Mouse (Mus musculus) liver, embryonic 16.5 days (tissue): ENCODE results near the gene Rufy2. TPM values are rescaled to one million over a fixed set of nuclear protein-coding genes. Genes with fewer than 3 reads are reported as not detected.
A peak's percentile ranks its signal among the peaks of the same experiment; 100 is the strongest.

Experiments
- ATAC-seq: fragments of 200-750 bp; cut with Nextera tagmentation; 2 replicates; pipeline ENCODE4 v1.8.0; 2017; ENCODE audit warnings: low read depth, mild to moderate bottlenecking, moderate number of reproducible peaks, moderate library complexity
- H3K27ac ChIP-seq: fragments of 300-500 bp; sonication (generic); 2 replicates; pipeline ENCODE4 v1.5.1; 2014; ENCODE audit warnings: mild to moderate bottlenecking, low read length
- H3K27me3 ChIP-seq: fragments of 300-500 bp; sonication (generic); 2 replicates; pipeline ENCODE4 v1.6.1; 2014; ENCODE audit warnings: low read depth, low read length, mixed read lengths; ENCODE audit not compliant: control insufficient read depth, insufficient read depth
- H3K36me3 ChIP-seq: fragments of 300-500 bp; sonication (generic); 2 replicates; pipeline ENCODE4 v1.6.1; 2014; ENCODE audit warnings: mild to moderate bottlenecking; ENCODE audit not compliant: control insufficient read depth, insufficient read depth
- H3K4me1 ChIP-seq: fragments of 300-500 bp; sonication (generic); 2 replicates; pipeline ENCODE4 v1.6.1; 2014; ENCODE audit warnings: low read depth, low read length, mixed read lengths; ENCODE audit not compliant: control insufficient read depth
- H3K4me2 ChIP-seq: fragments of 300-500 bp; sonication (generic); 2 replicates; pipeline ENCODE4 v1.6.1; 2014; ENCODE audit warnings: low read depth, low read length, mixed read lengths
- H3K4me3 ChIP-seq: fragments of 300-500 bp; sonication (generic); 2 replicates; pipeline ENCODE4 v1.5.1; 2014; ENCODE audit warnings: low read depth, mild to moderate bottlenecking, low read length
- H3K9ac ChIP-seq: fragments of 300-500 bp; sonication (generic); 2 replicates; pipeline ENCODE4 v1.6.1; 2014; ENCODE audit warnings: low read depth, low read length
- H3K9me3 ChIP-seq: fragments of 300-500 bp; sonication (generic); replicated peaks from 2 replicates; pipeline ENCODE4 v1.6.1; 2016; ENCODE audit warnings: low read length; ENCODE audit not compliant: control insufficient read depth
- WGBS: fragments of 180-500 bp; shearing (Covaris S2); extraction: QIAGEN DNeasy Blood & Tissue Kit; methylation state at CpG from one replicate; pipeline ENCODE4 v1.1.7; 2014; ENCODE audit not compliant: insufficient replicate concordance; 5-methylcytosine and 5-hydroxymethylcytosine counted together
- polyA plus RNA-seq: library from polyadenylated mRNA; unstranded; fragments of >200 nt; fragmentation: Nextera tagmentation; extraction: Ambion mirVana; gene quantifications from 2 replicates; pipeline ENCODE4 v1.2.1, GENCODE M21; 2015

The Rufy2 gene
- polyA plus RNA-seq, 1 experiment from 2014 or later: 2.6 TPM

DNA sequence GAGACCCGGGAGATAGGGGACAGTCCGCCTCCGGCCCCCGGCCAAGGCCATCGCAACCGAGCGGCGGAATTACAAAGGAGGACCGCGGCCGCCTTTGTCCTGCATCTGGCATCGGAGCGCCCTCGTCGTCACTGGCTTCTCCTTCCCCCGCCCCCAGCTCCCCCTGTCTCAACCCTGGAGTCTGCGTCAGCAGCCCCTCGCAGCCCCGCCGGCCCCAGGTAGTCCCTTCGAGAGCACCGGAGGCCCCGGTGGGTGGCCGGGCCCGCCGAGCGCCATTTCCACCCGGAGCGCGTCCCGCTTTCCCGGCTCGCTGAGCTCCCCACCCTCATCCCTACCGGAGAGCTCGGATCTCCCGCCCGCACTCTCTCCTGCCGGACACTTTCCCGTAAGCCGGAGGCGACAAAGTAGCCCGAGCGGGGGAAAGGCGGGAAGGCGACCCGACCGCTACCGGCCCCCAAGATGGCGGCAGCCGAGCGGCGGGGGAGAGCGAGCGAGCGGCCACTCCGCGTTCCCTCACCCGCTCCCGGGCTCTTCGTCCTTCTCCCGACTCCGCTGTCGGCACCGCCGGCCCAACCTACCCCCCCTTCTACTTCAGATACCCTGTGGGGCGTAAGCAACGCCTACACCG is 43.2 kb downstream of the Rufy2 start:
- H3K9ac ChIP-seq: peak overlapping the region; percentile 82
- H3K9me3 ChIP-seq: no peaks in the 10 kb centered on the region
- H3K27me3 ChIP-seq: no peaks in the 10 kb centered on the region
- H3K4me2 ChIP-seq: peak overlapping the region; percentile 95
- no peaks in the 10 kb centered on the region for H3K36me3 ChIP-seq
- under 1% methylated on average over 67 of the region's 68 CpGs for whole genome bisulfite sequencing
- peaks cover 28% of the 10 kb centered on the region for H3K4me1 ChIP-seq
- peak overlapping the region; percentile 95 for H3K4me3 ChIP-seq
- H3K27ac ChIP-seq: peak overlapping the region; percentile 92
- ATAC-seq: peak; percentile 15; the same call in 1 of the 2 replicates

GRCm38 (mm10) chr10:63023749-63024579 is 43.9 kb downstream of the Rufy2 start, which contains the start of the genes Hnrnph3 and Pbld2:
TSS of gene Hnrnph3 (minus strand) at chr10:63024217.
TSS of gene Pbld2 (plus strand) at chr10:63024315.
- Histone ChIP-seq H3K36me3 (no peaks in the 10 kb centered on the region), H3K4me2 (peak within 1 kb of the TSS; percentile 95), H3K27ac (peak within 1 kb of the TSS; percentile 92), H3K9ac (peak within 1 kb of the TSS; percentile 82), H3K4me1 (peaks cover 28% of the 10 kb centered on the region), H3K9me3 (no peaks in the 10 kb centered on the region), H3K27me3 (no peaks in the 10 kb centered on the region), H3K4me3 (peak within 1 kb of the TSS; percentile 95)
- WGBS: under 1% methylated on average over 63 of the region's 69 CpGs
- peak; percentile 92 for ATAC-seq

- Histone ChIP-seq H3K4me3 (peak overlapping the region; percentile 95), H3K9me3 (no peaks in the 10 kb centered on the region), H3K36me3 (no peaks in the 10 kb centered on the region), H3K27me3 (no peaks in the 10 kb centered on the region), H3K4me2 (peak overlapping the region; percentile 95), H3K4me1 (peaks cover 28% of the 10 kb centered on the region), H3K9ac (peak overlapping the region; percentile 82), H3K27ac (peak overlapping the region; percentile 92)
- WGBS: under 1% methylated on average over 8 of the region's 8 CpGs
- peak; percentile 25 for ATAC-seq
Observed at GRCm38 (mm10) chr10:63024580-63024910, 44.5 kb downstream of the Rufy2 start.

DNA sequence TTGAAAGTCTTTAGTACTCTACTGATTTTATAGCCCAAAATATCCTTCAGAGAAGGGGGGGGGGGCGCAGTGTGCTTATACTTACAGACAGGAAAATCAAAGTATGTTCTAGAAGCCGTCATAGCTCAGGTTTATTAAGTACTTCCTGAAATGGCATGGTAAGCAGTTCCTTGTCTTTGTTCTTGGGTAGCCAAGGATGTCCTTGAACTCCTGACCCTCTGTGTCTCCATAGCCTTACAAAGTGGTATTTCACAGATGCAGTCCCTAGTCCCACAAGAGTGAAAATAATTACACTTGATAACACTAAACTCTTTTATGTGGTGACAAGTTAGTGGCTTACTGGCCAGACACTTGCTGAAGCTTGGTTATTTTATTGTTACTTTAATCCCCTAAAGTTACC is 45.0 kb downstream of the Rufy2 start:
- peak overlapping the region; percentile 95 for H3K4me2 ChIP-seq
- H3K9ac ChIP-seq: no peak overlapping the region
- no peaks in the 10 kb centered on the region for H3K9me3 ChIP-seq
- WGBS: 25% methylated on average over 2 of the region's 2 CpGs
- no peak for ATAC-seq
- peak overlapping the region; percentile 95 for H3K4me3 ChIP-seq
- peak overlapping the region; percentile 92; the same call in 1 of the 2 replicates for H3K27ac ChIP-seq
- H3K36me3 ChIP-seq: no peaks in the 10 kb centered on the region
- no peaks in the 10 kb centered on the region for H3K27me3 ChIP-seq
- peaks cover 28% of the 10 kb centered on the region for H3K4me1 ChIP-seq

DNA sequence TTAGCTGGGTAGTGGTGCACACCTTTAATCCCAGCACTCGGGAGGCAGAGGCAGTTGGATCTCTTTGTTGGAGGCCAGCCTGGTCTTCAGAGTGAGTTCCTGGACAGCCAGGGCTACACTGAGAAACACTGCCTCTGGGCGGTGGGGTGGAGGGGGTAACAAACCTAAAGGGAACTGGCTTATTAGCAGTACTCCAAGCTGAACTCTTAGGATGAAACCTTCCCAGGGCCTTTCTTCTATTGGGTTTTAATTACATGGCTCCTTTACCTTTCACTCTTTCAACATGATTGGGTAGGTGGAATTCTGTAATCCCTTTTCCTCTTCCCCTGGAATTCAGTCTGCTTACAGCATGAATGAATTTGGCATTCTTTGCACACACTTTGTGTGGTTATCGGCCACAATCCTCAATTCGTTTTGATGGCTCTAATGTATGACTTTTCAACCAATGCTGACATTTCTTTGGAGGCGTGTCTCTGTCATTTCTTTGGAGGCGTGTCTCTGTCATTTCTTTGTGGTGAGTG is 45.5 kb downstream of the Rufy2 start:
- WGBS: 52% methylated on average over 6 of the region's 6 CpGs
- Histone ChIP-seq H3K4me3 (no peak overlapping the region), H3K27ac (no peak overlapping the region), H3K9ac (no peak overlapping the region), H3K9me3 (no peaks in the 10 kb centered on the region), H3K36me3 (no peaks in the 10 kb centered on the region), H3K27me3 (no peaks in the 10 kb centered on the region), H3K4me2 (no peak overlapping the region), H3K4me1 (peaks cover 24% of the 10 kb centered on the region)
- no peak for ATAC-seq

- no peaks in the 10 kb centered on the region for H3K36me3 ChIP-seq
- ATAC-seq: no peak
- H3K9ac ChIP-seq: no peak overlapping the region
- H3K4me1 ChIP-seq: peaks cover 20% of the 10 kb centered on the region
- no peak overlapping the region for H3K4me2 ChIP-seq
- H3K9me3 ChIP-seq: no peaks in the 10 kb centered on the region
- H3K4me3 ChIP-seq: no peak overlapping the region
- no peaks in the 10 kb centered on the region for H3K27me3 ChIP-seq
- no peak overlapping the region for H3K27ac ChIP-seq
- 63% methylated on average over 8 of the region's 8 CpGs for WGBS
Observed at GRCm38 (mm10) chr10:63026156-63026794, 46.3 kb downstream of the Rufy2 start.

GRCm38 (mm10) chr10:63026795-63027160 is 46.8 kb downstream of the Rufy2 start:
- Histone ChIP-seq H3K27me3 (no peaks in the 10 kb centered on the region), H3K9ac (no peak overlapping the region), H3K4me3 (no peak overlapping the region), H3K36me3 (no peaks in the 10 kb centered on the region), H3K4me1 (peaks cover 17% of the 10 kb centered on the region), H3K27ac (no peak overlapping the region), H3K4me2 (no peak overlapping the region), H3K9me3 (no peaks in the 10 kb centered on the region)
- no peak for ATAC-seq
- 75% methylated on average over 6 of the region's 6 CpGs for WGBS

DNA sequence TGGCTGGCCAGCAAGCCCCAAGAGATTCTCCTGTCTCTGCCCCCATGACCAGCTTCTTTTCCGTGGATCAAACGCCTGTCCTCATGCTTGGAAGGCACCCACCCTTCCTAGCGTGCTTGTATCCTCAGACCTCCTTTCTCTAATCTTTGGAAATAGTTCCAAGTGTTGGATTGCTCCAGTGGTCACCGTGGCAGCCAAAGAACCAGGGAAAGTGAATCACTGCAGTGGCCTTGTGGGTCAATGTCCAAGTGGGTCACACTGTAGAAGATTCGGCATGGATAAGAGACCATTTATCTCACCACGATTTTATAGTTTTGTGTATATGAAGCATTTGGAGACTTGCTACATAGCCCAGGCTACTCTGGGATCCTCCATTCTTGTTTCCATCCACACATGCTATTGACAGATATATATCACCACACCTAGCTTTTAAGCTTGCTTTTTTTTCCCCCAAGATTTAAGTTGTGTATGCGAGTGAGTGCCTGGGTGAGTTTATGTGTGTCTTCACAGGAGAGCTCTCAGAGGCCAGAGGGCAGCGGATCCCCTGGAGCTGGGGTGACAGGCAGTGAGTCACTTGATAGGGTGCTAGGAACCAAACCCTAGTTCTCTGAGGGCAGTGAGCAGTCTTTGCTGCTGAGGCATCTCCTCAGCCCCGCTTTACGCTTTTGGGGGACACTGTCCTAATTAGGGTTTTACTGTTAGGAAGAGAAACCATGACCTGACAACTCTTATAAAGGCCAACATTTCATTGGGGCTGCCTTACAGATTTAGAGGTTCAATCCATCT is 47.5 kb downstream of the Rufy2 start:
- H3K4me3 ChIP-seq: no peak overlapping the region
- H3K9ac ChIP-seq: no peak overlapping the region
- no peak overlapping the region for H3K4me2 ChIP-seq
- H3K36me3 ChIP-seq: no peaks in the 10 kb centered on the region
- H3K27me3 ChIP-seq: no peaks in the 10 kb centered on the region
- H3K9me3 ChIP-seq: no peaks in the 10 kb centered on the region
- ATAC-seq: no peak
- H3K4me1 ChIP-seq: peaks cover 14% of the 10 kb centered on the region
- no peak overlapping the region for H3K27ac ChIP-seq
- 77% methylated on average over 10 of the region's 10 CpGs for WGBS
